Mouse (Mus musculus) limb, embryonic 10.5 days (tissue): ENCODE data around the gene Smim24. TPM values are rescaled to one million over a fixed set of nuclear protein-coding genes. Genes with fewer than 3 reads are reported as not detected.
A peak's percentile ranks its signal among the peaks of the same experiment; 100 is the strongest.

Source experiments
- DNase-seq: peaks from one replicate; pipeline ENCODE4 v3.0.0-alpha.2; 2017; ENCODE audit warnings: low spot score
- H3K27ac ChIP-seq: fragments of 300-500 bp; sonication (generic); 2 replicates; pipeline ENCODE4 v1.5.1; 2016; ENCODE audit warnings: mild to moderate bottlenecking
- H3K27me3 ChIP-seq: fragments of 300-500 bp; sonication (generic); 2 replicates; pipeline ENCODE4 v1.6.1; 2016; ENCODE audit warnings: low read depth, mild to moderate bottlenecking; ENCODE audit not compliant: poor library complexity, severe bottlenecking
- H3K36me3 ChIP-seq: fragments of 300-500 bp; sonication (generic); 2 replicates; pipeline ENCODE4 v1.6.1; 2016; ENCODE audit warnings: mild to moderate bottlenecking, moderate library complexity
- H3K4me1 ChIP-seq: fragments of 300-500 bp; sonication (generic); 2 replicates; pipeline ENCODE4 v1.6.1; 2016
- H3K4me3 ChIP-seq: fragments of 300-500 bp; sonication (generic); 2 replicates; pipeline ENCODE4 v1.5.1; 2016; ENCODE audit warnings: mild to moderate bottlenecking, moderate library complexity
- H3K9me3 ChIP-seq: fragments of 300-500 bp; sonication (generic); replicated peaks from 2 replicates; pipeline ENCODE4 v1.6.1; 2016; ENCODE audit warnings: mild to moderate bottlenecking
- WGBS: fragments of 180-500 bp; shearing (Covaris S2); methylation state at CpG from one replicate; pipeline ENCODE4 v1.1.7; 2016; 5-methylcytosine and 5-hydroxymethylcytosine counted together
- microRNA-seq: library from miRNA; unstranded; fragments of <30 nt; microRNA quantifications from one replicate; pipeline ENCODE4, GENCODE M21; 2017
- polyA plus RNA-seq: library from polyadenylated mRNA; unstranded; fragments of >200 nt; fragmentation: Nextera tagmentation; extraction: Ambion mirVana; gene quantifications from 2 replicates; pipeline ENCODE4 v1.2.1, GENCODE M21; 2016

Gene Smim24
- polyA plus RNA-seq, 1 experiment from 2014 or later, result 2.9 TPM

DNA sequence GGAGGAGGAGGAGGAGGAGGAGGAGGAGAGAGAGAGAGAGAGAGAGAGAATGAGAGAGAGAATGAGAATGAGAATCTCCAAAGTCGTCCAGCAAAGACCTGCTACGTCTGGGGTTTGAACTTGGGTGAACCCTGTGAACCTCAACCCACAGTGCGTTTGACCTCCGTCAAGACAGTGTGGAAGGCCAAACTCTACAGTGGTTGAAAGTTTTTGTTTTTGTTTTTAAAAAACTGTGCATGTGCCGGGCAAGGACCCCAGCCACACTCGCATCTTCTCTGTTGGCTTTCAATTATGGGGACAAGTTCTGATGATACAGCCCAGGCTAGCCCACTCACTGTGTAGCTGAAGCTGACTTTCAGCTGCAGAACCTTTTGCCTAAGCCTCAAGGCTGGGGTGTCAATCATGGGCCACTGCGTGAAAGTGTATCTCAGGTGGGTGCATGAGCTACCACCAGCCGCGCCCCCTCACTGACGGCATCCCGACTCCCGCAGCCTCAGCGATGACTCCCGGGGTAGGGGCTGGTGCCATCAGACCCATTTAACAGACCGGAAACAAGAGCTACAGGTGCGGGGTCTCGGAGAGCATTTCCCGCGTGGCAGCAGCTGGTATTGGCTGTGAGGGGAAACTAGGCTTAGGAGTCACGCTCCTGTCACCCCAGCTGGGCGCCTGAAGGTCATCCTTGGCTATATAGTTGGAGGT, 39.5 kb downstream of the Smim24 start:
- Histone ChIP-seq H3K36me3 (no peaks in the 10 kb centered on the region), H3K4me3 (peak overlapping the region; percentile 29), H3K27ac (no peak overlapping the region), H3K9me3 (no peaks in the 10 kb centered on the region), H3K4me1 (peaks cover 45% of the 10 kb centered on the region), H3K27me3 (peaks cover 71% of the 10 kb centered on the region)
- WGBS, result 66% methylated on average over 21 of the region's 21 CpGs
- peak; percentile 45 for DNase-seq

DNA sequence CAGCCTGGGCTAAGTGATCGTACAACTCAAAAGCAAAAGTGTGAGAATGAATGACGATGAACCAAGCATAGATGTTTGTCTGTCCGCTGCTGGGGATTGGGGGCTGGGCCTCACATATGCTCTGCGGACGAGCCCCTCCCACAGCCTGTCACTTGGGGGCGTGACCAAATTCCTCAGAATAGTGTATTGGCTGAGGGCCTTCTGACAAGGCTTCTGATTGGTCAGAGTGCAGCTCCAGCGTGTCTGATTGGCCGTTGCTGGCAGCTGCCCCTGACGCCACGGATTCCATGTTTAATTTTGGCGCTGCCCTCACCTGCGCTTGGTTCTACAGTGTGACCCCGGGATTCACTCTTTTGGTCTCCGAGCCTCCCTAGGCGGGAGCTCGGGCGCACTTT, 40.0 kb downstream of the Smim24 start:
- H3K4me3 ChIP-seq, result peak overlapping the region; percentile 29
- peaks cover 44% of the 10 kb centered on the region for H3K4me1 ChIP-seq
- no peaks in the 10 kb centered on the region for H3K36me3 ChIP-seq
- H3K27me3 ChIP-seq, result peaks cover 66% of the 10 kb centered on the region
- peak overlapping the region; percentile 42; the same call in 1 of the 2 replicates for H3K27ac ChIP-seq
- no peaks in the 10 kb centered on the region for H3K9me3 ChIP-seq
- DNase-seq, result peak; percentile 79
- WGBS, result 5% methylated on average over 17 of the region's 17 CpGs

DNA sequence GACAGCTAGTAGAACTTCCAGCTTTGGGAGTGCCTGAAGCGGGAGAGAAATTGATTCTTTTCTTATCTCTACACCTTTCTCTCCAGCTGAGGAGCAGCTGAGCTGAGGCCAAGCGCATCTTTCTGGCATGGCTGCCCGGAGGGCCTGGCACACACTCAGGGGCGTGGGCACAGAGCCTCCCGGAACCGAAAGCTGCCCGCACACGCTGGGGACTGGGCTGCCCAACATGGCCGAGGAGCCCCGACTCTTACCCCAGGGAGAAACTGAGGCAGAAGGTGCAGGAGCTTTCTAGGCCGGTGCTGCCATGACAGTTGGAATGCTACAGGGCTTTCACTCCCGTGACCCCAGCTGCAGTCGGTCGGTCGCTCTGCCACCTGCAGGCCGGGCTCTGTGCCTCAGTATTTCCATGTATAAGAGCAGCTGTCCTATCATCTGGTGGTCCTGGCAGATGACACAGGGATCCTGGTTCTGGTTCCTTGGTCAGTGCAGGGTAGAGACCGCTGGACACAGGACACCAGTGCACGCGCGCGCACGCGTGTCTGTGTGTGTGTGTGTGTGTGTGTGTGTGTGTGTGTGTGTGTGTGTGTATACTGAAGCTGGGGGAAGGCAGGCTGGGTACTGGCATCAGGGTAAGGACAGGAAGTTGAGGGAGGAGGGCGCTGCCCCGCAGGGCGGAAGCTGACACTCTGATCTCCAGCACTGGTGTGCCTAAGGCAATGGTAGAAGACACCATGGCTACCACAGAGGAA, 40.9 kb downstream of the Smim24 start:
- WGBS, result 81% methylated on average over 26 of the region's 26 CpGs
- Histone ChIP-seq H3K36me3 (no peaks in the 10 kb centered on the region), H3K27me3 (peaks cover 57% of the 10 kb centered on the region), H3K27ac (no peak overlapping the region; the same call in 1 of the 2 replicates), H3K4me1 (peaks cover 44% of the 10 kb centered on the region), H3K4me3 (no peak overlapping the region), H3K9me3 (no peaks in the 10 kb centered on the region; the same call in 1 of the 2 replicates)
- peak; percentile 31 for DNase-seq

DNA sequence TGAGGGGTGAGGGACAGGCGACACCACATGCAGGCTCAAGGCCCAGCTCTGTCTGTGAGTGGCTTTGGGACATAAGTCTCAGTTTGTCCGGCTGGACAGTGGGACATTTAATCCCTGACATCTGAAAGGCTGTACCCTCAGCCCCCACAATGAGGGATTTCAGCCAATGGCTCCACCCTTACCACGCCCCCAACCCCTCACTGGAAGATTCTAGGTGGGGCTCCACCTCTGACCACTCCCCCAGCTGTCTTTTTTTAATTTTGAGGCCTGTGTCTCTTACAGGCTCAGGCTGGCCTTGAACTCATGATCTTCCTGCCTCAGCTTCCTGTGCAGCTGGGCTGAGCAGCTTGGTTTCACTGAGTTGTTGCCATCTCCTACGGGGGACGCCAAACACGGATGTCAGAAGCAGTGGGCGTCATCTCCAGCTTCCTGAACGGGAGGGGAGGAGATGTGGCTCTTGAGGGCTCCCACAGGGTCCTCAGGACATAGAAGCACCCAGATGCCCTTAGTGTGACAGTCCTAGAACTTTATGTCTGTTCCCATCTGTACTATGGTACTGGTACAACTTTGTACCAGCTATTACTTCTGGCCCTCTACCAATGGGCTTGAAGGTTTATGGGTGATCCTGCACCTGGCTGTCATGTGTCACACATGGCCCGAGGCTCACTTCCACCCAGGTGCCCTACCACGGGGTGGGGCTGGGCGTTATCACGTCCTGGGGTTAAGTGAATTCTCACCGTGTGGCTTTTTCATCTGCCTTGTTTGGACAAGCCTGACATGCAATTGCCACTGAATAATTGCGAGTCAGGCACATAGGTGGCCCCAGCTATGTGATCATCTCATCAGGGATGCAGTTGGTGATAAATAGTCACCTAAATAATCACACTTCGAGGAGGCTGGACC, 41.8 kb downstream of the Smim24 start:
- no peaks in the 10 kb centered on the region for H3K36me3 ChIP-seq
- peaks cover 50% of the 10 kb centered on the region for H3K27me3 ChIP-seq
- no peaks in the 10 kb centered on the region; the same call in 1 of the 2 replicates for H3K9me3 ChIP-seq
- DNase-seq, result no peak
- no peak overlapping the region for H3K27ac ChIP-seq
- 62% methylated on average over 15 of the region's 15 CpGs for WGBS
- H3K4me3 ChIP-seq, result no peak overlapping the region
- H3K4me1 ChIP-seq, result peaks cover 37% of the 10 kb centered on the region

DNA sequence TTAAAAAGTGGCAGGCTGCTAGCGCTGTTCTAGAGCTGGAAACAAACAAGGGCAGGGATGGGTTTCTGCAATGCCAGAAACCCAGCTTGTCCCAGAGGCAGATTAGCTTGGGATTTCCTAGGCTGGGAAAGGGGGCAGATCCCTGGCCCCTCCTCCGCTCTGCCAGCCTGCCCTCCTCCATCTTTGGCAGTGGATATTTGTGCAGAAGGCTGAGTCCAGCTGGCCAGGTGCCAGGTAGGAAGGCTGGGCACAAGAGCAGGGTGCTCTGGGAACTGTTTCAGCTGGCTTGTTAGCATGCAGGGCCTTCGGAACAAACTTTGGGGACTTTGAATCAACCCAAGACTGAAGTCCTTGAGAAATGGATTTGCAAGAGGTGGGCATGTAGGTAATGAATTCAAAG, 42.6 kb downstream of the Smim24 start:
- Histone ChIP-seq H3K4me1 (peaks cover 32% of the 10 kb centered on the region), H3K9me3 (no peaks in the 10 kb centered on the region; the same call in 1 of the 2 replicates), H3K27me3 (peaks cover 50% of the 10 kb centered on the region), H3K4me3 (no peak overlapping the region), H3K36me3 (no peaks in the 10 kb centered on the region), H3K27ac (no peak overlapping the region)
- peak; percentile 28 for DNase-seq
- WGBS, result 76% methylated on average over 3 of the region's 3 CpGs

DNA sequence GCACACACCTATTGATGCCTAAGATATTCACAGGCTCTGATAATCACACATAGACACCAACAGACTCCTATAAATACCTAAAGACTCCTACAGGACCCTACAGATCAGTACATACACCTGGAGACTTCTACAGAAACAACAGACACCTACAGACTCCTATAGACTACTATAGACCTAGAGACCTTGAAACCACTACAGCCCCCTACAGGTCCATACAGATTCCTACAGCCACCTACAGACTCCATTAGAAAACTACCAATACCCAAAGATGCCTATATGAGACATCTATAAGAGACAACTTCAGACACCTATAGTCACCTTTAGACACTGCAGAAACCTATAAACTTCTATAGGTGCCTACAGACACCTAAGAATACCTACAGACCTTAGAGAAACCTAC, 48.2 kb downstream of the Smim24 start:
- H3K9me3 ChIP-seq, result no peaks in the 10 kb centered on the region; the same call in 1 of the 2 replicates
- H3K27ac ChIP-seq, result no peak overlapping the region
- no peaks in the 10 kb centered on the region for H3K36me3 ChIP-seq
- no peak overlapping the region for H3K4me3 ChIP-seq
- H3K27me3 ChIP-seq, result peaks cover under 1% of the 10 kb centered on the region; the same call in 1 of the 2 replicates
- DNase-seq, result no peak
- no peaks in the 10 kb centered on the region for H3K4me1 ChIP-seq

Small RNAs within 50 kb of the gene (microRNA-seq; reads per million reads assigned to microRNA genes)
- 1.2 reads per million for gene Mir1191b
- 1.5 reads per million for gene Mir6913

Other genes starting within 250 kb of the Smim24 start
- 73.6 and 73.9 TPM in 2 replicates for gene Pias4, start 225.1 kb upstream of the Smim24 start, polyA plus RNA-seq
- gene Eef2, start 216.4 kb upstream of the Smim24 start, polyA plus RNA-seq, result 575 and 611 TPM in 2 replicates
- 46.5 and 52.0 TPM in 2 replicates for gene Dapk3, start 210.0 kb upstream of the Smim24 start, polyA plus RNA-seq
- not detected in 2 replicates for gene 4930442H23Rik, start 209.2 kb upstream of the Smim24 start, polyA plus RNA-seq
- gene Nmrk2, start 191.0 kb upstream of the Smim24 start, polyA plus RNA-seq, result not detected in 2 replicates
- gene Atcay, start 162.2 kb upstream of the Smim24 start, polyA plus RNA-seq, result 0.06 TPM in 1 of 2 replicates, not detected in the other
- gene Zfr2, start 159.9 kb upstream of the Smim24 start, polyA plus RNA-seq, result 2.0 and 5.0 TPM in 2 replicates
- 2.1 and 3.0 TPM in 2 replicates for gene Matk, start 140.1 kb upstream of the Smim24 start, polyA plus RNA-seq
- gene Mrpl54, start 126.1 kb upstream of the Smim24 start, polyA plus RNA-seq, result 234 and 258 TPM in 2 replicates
- gene Apba3, start 126.1 kb upstream of the Smim24 start, polyA plus RNA-seq, result 56.5 and 57.6 TPM in 2 replicates
- gene Tjp3, start 101.5 kb upstream of the Smim24 start, polyA plus RNA-seq, result 4.7 and 5.1 TPM in 2 replicates
- 67.0 and 71.3 TPM in 2 replicates for gene Pip5k1c, start 100.1 kb upstream of the Smim24 start, polyA plus RNA-seq
- 62.5 and 67.7 TPM in 2 replicates for gene Cactin, start 71.9 kb upstream of the Smim24 start, polyA plus RNA-seq
- 3.2 and 3.6 TPM in 2 replicates for gene Tbxa2r, start 64.3 kb upstream of the Smim24 start, polyA plus RNA-seq
- gene Gipc3, start 49.8 kb upstream of the Smim24 start, polyA plus RNA-seq, result 0.09 TPM in 1 of 2 replicates, not detected in the other
- gene Hmg20b, start 42.6 kb upstream of the Smim24 start, polyA plus RNA-seq, result 99.6 and 114 TPM in 2 replicates
- gene Mfsd12, start 35.6 kb upstream of the Smim24 start, polyA plus RNA-seq, result 7.6 and 8.8 TPM in 2 replicates
- 0.24 and 0.38 TPM in 2 replicates for gene 4930404N11Rik, start 27.2 kb upstream of the Smim24 start, polyA plus RNA-seq
- 134 and 148 TPM in 2 replicates for gene Fzr1, start 14.5 kb upstream of the Smim24 start, polyA plus RNA-seq
- gene Dohh, start 8.6 kb upstream of the Smim24 start, polyA plus RNA-seq, result 101 and 115 TPM in 2 replicates
- 3.8 and 4.2 TPM in 2 replicates for gene Gm48551, start 8.6 kb upstream of the Smim24 start, polyA plus RNA-seq
- gene Gm48552, start 4.0 kb upstream of the Smim24 start, polyA plus RNA-seq, result 1.4 and 1.5 TPM in 2 replicates
- gene Nfic, start 62.6 kb downstream of the Smim24 start, polyA plus RNA-seq, result 9.3 and 19.8 TPM in 2 replicates
- gene Celf5, start 89.7 kb downstream of the Smim24 start, polyA plus RNA-seq, result 0.24 and 0.48 TPM in 2 replicates
- 100 and 102 TPM in 2 replicates for gene Ncln, start 103.3 kb downstream of the Smim24 start, polyA plus RNA-seq
- gene S1pr4, start 107.1 kb downstream of the Smim24 start, polyA plus RNA-seq, result 0.34 and 0.39 TPM in 2 replicates
- 0.80 and 2.0 TPM in 2 replicates for gene Gna15, start 131.2 kb downstream of the Smim24 start, polyA plus RNA-seq
- gene Gna11, start 152.1 kb downstream of the Smim24 start, polyA plus RNA-seq, result 88.5 and 91.5 TPM in 2 replicates
- gene Aes, start 166.4 kb downstream of the Smim24 start, polyA plus RNA-seq, result 337 and 432 TPM in 2 replicates
- 17.1 and 28.2 TPM in 2 replicates for gene Tle2, start 181.5 kb downstream of the Smim24 start, polyA plus RNA-seq
- gene Tle6, start 208.0 kb downstream of the Smim24 start, polyA plus RNA-seq, result 12.6 and 15.5 TPM in 2 replicates
- 1.4 TPM in 2 replicates for gene BC025920, start 213.2 kb downstream of the Smim24 start, polyA plus RNA-seq
- gene Sirt6, start 234.7 kb downstream of the Smim24 start, polyA plus RNA-seq, result 53.3 and 58.5 TPM in 2 replicates
- 8.0 and 8.6 TPM in 2 replicates for gene Ankrd24, start 235.5 kb downstream of the Smim24 start, polyA plus RNA-seq